Mouse (Mus musculus): ENCODE results near the gene Slc25a27. TPM values are rescaled to one million over a fixed set of nuclear protein-coding genes. Genes with fewer than 3 reads are reported as not detected.

Gene Slc25a27
- total and polyA plus RNA-seq, 3 experiments, result not detected

DNA sequence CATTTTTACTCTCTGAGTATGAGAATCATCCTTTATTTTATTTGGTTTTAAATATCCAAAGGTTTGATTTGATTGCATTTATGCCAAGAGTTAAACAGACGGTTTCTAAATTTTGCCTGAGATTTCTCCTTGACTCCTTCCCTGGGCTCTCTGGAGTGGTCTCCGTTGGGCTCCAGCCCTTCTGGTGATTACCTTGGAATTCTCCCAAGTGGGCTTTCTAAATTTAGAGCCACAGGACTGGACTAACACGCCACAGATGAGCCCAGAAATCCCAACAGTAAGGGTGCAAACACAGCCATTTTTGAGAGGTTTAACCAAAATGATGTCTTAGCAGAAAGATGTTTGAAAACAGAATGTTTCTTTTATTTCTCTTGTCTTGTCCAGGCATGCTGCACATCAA, 47.2 kb upstream of the Slc25a27 start:
- no peaks in the 10 kb centered on the region for H3K27me3 ChIP-seq (ENCODE audit: control insufficient read depth in 1 of 2, insufficient read depth in 2 of 2, low read length in 2 of 2)
- H3K4me3 ChIP-seq (ENCODE audit: control insufficient read depth in 1 of 2, insufficient read depth in 1 of 2, low read depth in 2 of 2, low read length in 2 of 2), result no peak overlapping the region
- no peaks in the 10 kb centered on the region for H3K36me3 ChIP-seq (ENCODE audit: control insufficient read depth in 1 of 2, insufficient read depth in 2 of 2, low read length in 2 of 2)
- TF ChIP-seq MAZ (IDR thresholded peaks at IDR 0.05; ENCODE audit: low read depth, low read length), result no peak
- H3K27ac ChIP-seq (ENCODE audit: control insufficient read depth, low read depth, low read length), result no peak overlapping the region
- no peak for DNase-seq (ENCODE audit: low read depth, low spot score)
- no peaks in the 10 kb centered on the region for H3K4me1 ChIP-seq (ENCODE audit: control insufficient read depth in 1 of 2, insufficient read depth in 2 of 2, low read length in 2 of 2)
- no peaks in the 10 kb centered on the region for H3K79me2 ChIP-seq (ENCODE audit: control insufficient read depth, insufficient read depth, low read length, poor library complexity)
- no peaks in the 10 kb centered on the region for H3K9me3 ChIP-seq (replicated peaks; ENCODE audit: insufficient read depth, low read length)
- H3K9ac ChIP-seq (ENCODE audit: control insufficient read depth, low read depth, low read length, poor library complexity, severe bottlenecking), result no peak overlapping the region

- H3K4me3 ChIP-seq (ENCODE audit: control insufficient read depth in 1 of 2, insufficient read depth in 1 of 2, low read depth in 2 of 2, low read length in 2 of 2), result no peak overlapping the region
- H3K79me2 ChIP-seq (ENCODE audit: control insufficient read depth, insufficient read depth, low read length, poor library complexity), result no peaks in the 10 kb centered on the region
- H3K27ac ChIP-seq (ENCODE audit: control insufficient read depth, low read depth, low read length), result no peak overlapping the region
- H3K27me3 ChIP-seq (ENCODE audit: control insufficient read depth in 1 of 2, insufficient read depth in 2 of 2, low read length in 2 of 2), result no peaks in the 10 kb centered on the region
- TF ChIP-seq RAD21 (IDR thresholded peaks at IDR 0.05; ENCODE audit: low read depth, low read length), result no peak
- no peaks in the 10 kb centered on the region for H3K36me3 ChIP-seq (ENCODE audit: control insufficient read depth in 1 of 2, insufficient read depth in 2 of 2, low read length in 2 of 2)
- no peaks in the 10 kb centered on the region for H3K4me1 ChIP-seq (ENCODE audit: control insufficient read depth in 1 of 2, insufficient read depth in 2 of 2, low read length in 2 of 2)
- DNase-seq (ENCODE audit: low read depth, low spot score), result no peak
- H3K9me3 ChIP-seq (replicated peaks; ENCODE audit: insufficient read depth, low read length), result no peaks in the 10 kb centered on the region
- H3K9ac ChIP-seq (ENCODE audit: control insufficient read depth, low read depth, low read length, poor library complexity, severe bottlenecking), result no peak overlapping the region
These were observed 44.7 kb upstream of the Slc25a27 start for GRCm38 (mm10) chr17:43711557-43712352.

DNA sequence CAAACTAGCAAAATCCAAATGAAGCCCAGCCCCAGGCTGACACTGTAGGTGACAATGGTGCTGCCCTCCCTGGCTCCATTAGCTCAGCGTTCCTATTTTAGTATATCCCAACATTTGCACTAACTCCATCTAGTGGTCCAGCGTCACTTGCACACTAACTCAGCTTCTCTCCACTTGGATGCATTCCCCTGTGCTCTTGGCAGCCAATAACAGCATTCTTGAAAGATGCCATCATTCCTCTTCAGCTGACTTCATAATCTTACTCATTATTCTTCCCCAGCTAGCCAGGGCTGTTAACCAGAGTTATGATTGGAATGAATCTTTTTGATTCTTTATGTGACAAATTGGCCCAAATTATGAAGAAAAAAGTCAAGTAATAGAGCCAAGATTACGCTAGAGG, 40.2 kb upstream of the Slc25a27 start:
- H3K79me2 ChIP-seq (ENCODE audit: control insufficient read depth, insufficient read depth, low read length, poor library complexity), result no peaks in the 10 kb centered on the region
- H3K4me3 ChIP-seq (ENCODE audit: control insufficient read depth in 1 of 2, insufficient read depth in 1 of 2, low read depth in 2 of 2, low read length in 2 of 2), result no peak overlapping the region
- no peaks in the 10 kb centered on the region for H3K36me3 ChIP-seq (ENCODE audit: control insufficient read depth in 1 of 2, insufficient read depth in 2 of 2, low read length in 2 of 2)
- no peak overlapping the region for H3K9ac ChIP-seq (ENCODE audit: control insufficient read depth, low read depth, low read length, poor library complexity, severe bottlenecking)
- TF ChIP-seq ZKSCAN1 (IDR thresholded peaks at IDR 0.05; ENCODE audit: low read depth, low read length) (no peak), TAL1 (IDR thresholded peaks at IDR 0.05; ENCODE audit: low read length) (no peak), MYC (IDR thresholded peaks at IDR 0.05; ENCODE audit: low read depth, low read length) (no peak), TBP (IDR thresholded peaks at IDR 0.05; ENCODE audit: low read depth, low read length) (no peak), GABPA (IDR thresholded peaks at IDR 0.05; ENCODE audit: low read depth, low read length) (no peak), SMC3 (IDR thresholded peaks at IDR 0.05; ENCODE audit: low read depth, low read length) (no peak), KAT2A (conservative IDR thresholded peaks at IDR 0.05; ENCODE audit: low read depth, low read length) (no peak), ZNF384 (IDR thresholded peaks at IDR 0.05; ENCODE audit: low read depth, low read length) (no peak), JUND (IDR thresholded peaks at IDR 0.05; ENCODE audit: low read depth, low read length) (no peak), POLR2AphosphoS5 (IDR thresholded peaks at IDR 0.05; ENCODE audit: borderline replicate concordance, low read depth, low read length) (no peak), USF2 (IDR thresholded peaks at IDR 0.05; ENCODE audit: borderline replicate concordance in 1 of 2, insufficient read depth in 1 of 2, low read depth in 1 of 2, low read length in 2 of 2) (no peak), ELF1 (IDR thresholded peaks at IDR 0.05; ENCODE audit: low read depth, low read length) (no peak), MAFK (IDR thresholded peaks at IDR 0.05; ENCODE audit: borderline replicate concordance, low read depth, low read length) (no peak), SIN3A (IDR thresholded peaks at IDR 0.05; ENCODE audit: low read length) (no peak), MEF2A (IDR thresholded peaks at IDR 0.05; ENCODE audit: extremely low read depth, insufficient replicate concordance, low read depth, low read length, poor library complexity, severe bottlenecking) (no peak), GATA1 (IDR thresholded peaks at IDR 0.05; ENCODE audit: low read depth, low read length) (no peak), EP300 (IDR thresholded peaks at IDR 0.05; ENCODE audit: low read depth in 1 of 2, low read length in 2 of 2) (no peak)
- no peak for DNase-seq (ENCODE audit: low read depth, low spot score)
- H3K27me3 ChIP-seq (ENCODE audit: control insufficient read depth in 1 of 2, insufficient read depth in 2 of 2, low read length in 2 of 2), result no peaks in the 10 kb centered on the region
- H3K4me1 ChIP-seq (ENCODE audit: control insufficient read depth in 1 of 2, insufficient read depth in 2 of 2, low read length in 2 of 2), result no peaks in the 10 kb centered on the region
- no peak overlapping the region for H3K27ac ChIP-seq (ENCODE audit: control insufficient read depth, low read depth, low read length)
- no peaks in the 10 kb centered on the region for H3K9me3 ChIP-seq (replicated peaks; ENCODE audit: insufficient read depth, low read length)
